Mouse (Mus musculus) intestine, postnatal 0 days (tissue): Measurements from ENCODE around the gene Kazn. TPM values are rescaled to one million over a fixed set of nuclear protein-coding genes. Genes with fewer than 3 reads are reported as not detected.

Experiments
- ATAC-seq: fragments of 200-750 bp; cut with Nextera tagmentation; 2 replicates; pipeline ENCODE4 v1.8.0; 2017; ENCODE audit warnings: mild to moderate bottlenecking, moderate TSS enrichment, moderate library complexity
- H3K27ac ChIP-seq: fragments of 300-500 bp; sonication (generic); 2 replicates; pipeline ENCODE4 v1.5.1; 2014; ENCODE audit warnings: mild to moderate bottlenecking, low read depth, low read length, moderate library complexity
- H3K27me3 ChIP-seq: fragments of 300-500 bp; sonication (generic); replicated peaks from 2 replicates; pipeline ENCODE4 v1.6.1; 2014; ENCODE audit warnings: low read length, mixed read lengths; ENCODE audit not compliant: control insufficient read depth, insufficient read depth
- H3K36me3 ChIP-seq: fragments of 300-500 bp; sonication (generic); 2 replicates; pipeline ENCODE4 v1.6.1; 2014; ENCODE audit warnings: mild to moderate bottlenecking, moderate library complexity; ENCODE audit not compliant: control insufficient read depth, insufficient read depth
- H3K4me1 ChIP-seq: fragments of 300-500 bp; sonication (generic); replicated peaks from 2 replicates; pipeline ENCODE4 v1.6.1; 2014; ENCODE audit warnings: antibody characterized with exemption, low read length, mixed read lengths; ENCODE audit not compliant: control insufficient read depth, insufficient read depth
- H3K4me2 ChIP-seq: fragments of 300-500 bp; sonication (generic); replicated peaks from 2 replicates; pipeline ENCODE4 v1.6.1; 2014; ENCODE audit warnings: low read depth, mild to moderate bottlenecking, moderate library complexity
- H3K4me3 ChIP-seq: fragments of 300-500 bp; sonication (generic); 2 replicates; pipeline ENCODE4 v1.5.1; 2014; ENCODE audit warnings: low read depth, low read length
- H3K9ac ChIP-seq: fragments of 300-500 bp; sonication (generic); 2 replicates; pipeline ENCODE4 v1.6.1; 2014; ENCODE audit warnings: mild to moderate bottlenecking, low read depth, low read length
- H3K9me3 ChIP-seq: fragments of 300-500 bp; sonication (generic); 2 replicates; pipeline ENCODE4 v1.6.1; 2016; ENCODE audit warnings: mixed run types; ENCODE audit not compliant: control insufficient read depth
- CTCF ChIP-seq: sonication (generic); IDR thresholded peaks from 2 replicates; pipeline ENCODE4 v1.5.1; 2016; ENCODE audit warnings: low read depth, mild to moderate bottlenecking, control low read depth, antibody characterized with exemption, moderate library complexity
- WGBS: fragments of 180-500 bp; shearing (Covaris S2); extraction: QIAGEN DNeasy Blood & Tissue Kit; methylation state at CpG from one replicate; pipeline ENCODE4 v1.1.7; 2014; 5-methylcytosine and 5-hydroxymethylcytosine counted together
- polyA plus RNA-seq: library from polyadenylated mRNA; unstranded; fragments of >200 nt; fragmentation: Nextera tagmentation; extraction: Ambion mirVana; gene quantifications from 2 replicates; pipeline ENCODE4 v1.2.1, GENCODE M21; 2015

Gene Kazn
- polyA plus RNA-seq, 1 experiment from 2014 or later = 17.5 TPM

DNA sequence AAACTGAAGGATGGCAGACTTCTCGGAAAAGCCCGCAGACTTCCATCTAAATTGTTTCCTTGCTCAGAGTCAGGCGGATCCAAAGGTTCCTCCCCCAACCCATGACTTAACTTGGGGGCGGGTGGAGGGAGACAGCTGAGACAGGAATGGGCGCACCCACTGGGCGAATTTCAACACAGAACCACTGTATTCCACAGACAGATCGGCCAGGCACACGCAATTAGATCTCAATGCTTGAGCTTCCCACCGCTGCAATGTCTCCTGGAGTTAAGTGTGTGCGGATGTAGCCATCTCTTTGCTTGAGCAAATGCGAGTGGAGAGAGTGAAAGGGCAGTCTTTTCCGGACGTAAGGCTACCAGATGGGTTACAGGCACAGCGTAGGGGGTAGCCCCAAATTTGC lies 1.2 kb downstream of the Kazn start:
- 5% methylated on average over 14 of the region's 14 CpGs for WGBS
- 0 out of 2 replicates have a peak, but pooled peaks have one; percentile 13 for TF ChIP-seq CTCF
- Histone ChIP-seq H3K9ac (peak overlapping the region; percentile 85), H3K9me3 (no peaks in the 10 kb centered on the region), H3K27ac (peak overlapping the region; percentile 93), H3K4me2 (peak overlapping the region; percentile 80), H3K4me3 (peak overlapping the region; percentile 62), H3K4me1 (peaks cover 18% of the 10 kb centered on the region), H3K27me3 (no peaks in the 10 kb centered on the region), H3K36me3 (no peaks in the 10 kb centered on the region)
- ATAC-seq = peak; percentile 49

DNA sequence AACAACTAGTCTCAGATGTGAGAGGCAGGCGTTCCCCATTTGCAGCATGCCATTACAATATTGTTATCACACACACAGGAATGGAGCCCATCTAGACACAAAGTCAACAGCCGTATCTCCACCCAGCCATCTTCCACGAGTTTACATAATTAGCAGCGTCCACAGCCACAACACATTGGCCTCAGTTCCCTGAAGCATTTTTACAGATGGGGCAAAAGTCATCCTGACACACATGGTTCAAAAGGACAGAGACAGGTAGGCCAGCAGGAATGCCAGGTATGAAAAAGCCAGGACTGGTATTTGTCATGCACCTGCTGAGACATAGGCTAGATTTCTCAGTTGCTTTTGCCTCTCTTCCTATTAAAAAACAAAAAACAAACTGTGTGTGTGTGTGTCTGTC lies 2.5 kb downstream of the Kazn start:
- Histone ChIP-seq H3K36me3 (peaks cover 2% of the 10 kb centered on the region; the same call in 1 of the 2 replicates), H3K4me1 (peaks cover 18% of the 10 kb centered on the region), H3K27ac (peak overlapping the region; percentile 93), H3K27me3 (no peaks in the 10 kb centered on the region), H3K9ac (no peak overlapping the region), H3K4me3 (no peak overlapping the region), H3K4me2 (peak overlapping the region; percentile 80; the same call in 1 of the 2 replicates), H3K9me3 (no peaks in the 10 kb centered on the region)
- no peak for TF ChIP-seq CTCF
- WGBS = 39% methylated on average over 4 of the region's 4 CpGs
- ATAC-seq = peak; percentile 31

DNA sequence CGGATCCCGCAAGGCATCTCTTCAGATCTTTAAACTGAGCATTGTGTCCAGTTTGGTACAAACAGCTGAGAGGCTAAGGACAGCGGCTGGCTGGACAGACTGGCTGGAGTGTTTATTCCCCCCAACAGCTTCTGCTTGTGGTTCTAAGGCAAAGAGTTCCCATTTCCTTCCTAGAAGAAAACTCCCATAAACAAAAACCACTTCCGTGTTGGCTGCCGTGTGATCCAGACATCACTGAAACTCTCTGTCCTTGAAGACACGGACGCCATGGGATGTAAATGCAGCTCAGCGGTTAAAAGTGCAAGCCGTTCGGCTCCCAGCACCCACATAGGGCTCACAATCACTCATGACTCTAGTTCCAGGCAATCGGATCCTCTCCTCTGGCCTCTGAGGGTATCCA lies 3.8 kb downstream of the Kazn start:
- Histone ChIP-seq H3K27ac (peak overlapping the region; percentile 21; the same call in 1 of the 2 replicates), H3K9ac (no peak overlapping the region), H3K36me3 (peaks cover 3% of the 10 kb centered on the region; the same call in 1 of the 2 replicates), H3K9me3 (no peaks in the 10 kb centered on the region), H3K27me3 (no peaks in the 10 kb centered on the region), H3K4me1 (peaks cover 18% of the 10 kb centered on the region), H3K4me3 (no peak overlapping the region), H3K4me2 (peak overlapping the region; percentile 13; the same call in 1 of the 2 replicates)
- ATAC-seq = no peak
- no peak for TF ChIP-seq CTCF
- WGBS = 65% methylated on average over 11 of the region's 11 CpGs

DNA sequence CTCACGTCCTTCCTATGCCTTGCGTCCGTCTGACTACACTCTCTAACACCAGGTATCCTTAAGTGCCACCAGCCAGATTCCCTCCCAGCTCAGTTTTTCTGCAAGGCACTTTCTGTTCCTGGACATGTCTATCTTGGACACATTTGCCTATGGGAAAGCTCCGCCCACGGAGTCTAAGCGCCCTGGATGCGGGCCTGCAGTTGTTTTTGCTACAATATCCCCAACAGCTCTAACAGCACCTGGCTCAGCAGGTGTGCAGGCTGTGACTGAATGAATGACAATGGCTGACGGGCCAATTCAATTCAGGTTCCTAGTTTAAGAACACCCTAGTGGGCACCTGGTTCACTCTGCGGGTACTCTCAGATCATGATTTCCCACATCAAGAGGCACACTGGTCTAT lies 4.4 kb downstream of the Kazn start:
- Histone ChIP-seq H3K27ac (no peak overlapping the region), H3K4me2 (no peak overlapping the region), H3K27me3 (no peaks in the 10 kb centered on the region), H3K36me3 (peaks cover 3% of the 10 kb centered on the region; the same call in 1 of the 2 replicates), H3K4me1 (peaks cover 22% of the 10 kb centered on the region), H3K9ac (no peak overlapping the region), H3K9me3 (no peaks in the 10 kb centered on the region), H3K4me3 (no peak overlapping the region)
- TF ChIP-seq CTCF = no peak
- ATAC-seq = no peak
- 73% methylated on average over 9 of the region's 9 CpGs for WGBS

DNA sequence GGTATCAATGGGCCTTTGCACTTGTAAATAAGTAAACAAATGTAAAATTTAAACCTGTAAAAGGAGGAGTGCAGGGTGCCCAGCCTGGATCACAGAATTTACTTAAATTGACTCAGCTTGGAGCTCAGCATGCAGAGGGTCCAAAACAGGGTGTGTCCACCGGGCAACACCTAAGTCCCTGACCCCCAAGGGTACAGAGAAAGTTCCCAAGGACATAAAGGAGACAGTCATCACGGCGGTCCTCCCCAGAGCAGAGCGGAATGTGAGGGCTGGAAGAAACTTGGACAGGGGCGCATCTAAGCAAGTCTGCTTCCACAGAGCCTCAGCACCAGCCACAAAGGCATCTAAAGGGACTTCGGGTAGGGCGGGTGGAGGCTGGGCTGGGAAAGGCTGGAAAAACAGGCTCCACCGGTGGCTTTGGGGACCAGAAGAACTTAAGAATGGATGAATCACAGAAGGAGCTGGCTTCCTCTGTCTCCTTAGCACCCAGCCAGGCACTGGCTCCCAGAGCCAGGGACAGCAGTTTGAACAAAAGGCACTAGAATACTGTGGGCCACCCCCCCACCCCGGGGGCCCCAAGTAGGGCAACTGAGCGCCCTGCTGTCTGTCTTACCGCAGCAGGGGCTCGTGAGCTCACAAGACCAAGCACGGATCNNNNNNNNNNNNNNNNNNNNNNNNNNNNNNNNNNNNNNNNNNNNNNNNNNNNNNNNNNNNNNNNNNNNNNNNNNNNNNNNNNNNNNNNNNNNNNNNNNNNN lies 10.2 kb downstream of the Kazn start:
- Histone ChIP-seq H3K36me3 (peaks cover 3% of the 10 kb centered on the region; the same call in 1 of the 2 replicates), H3K4me2 (no peak overlapping the region), H3K9me3 (no peaks in the 10 kb centered on the region), H3K9ac (no peak overlapping the region), H3K27me3 (no peaks in the 10 kb centered on the region), H3K4me1 (peaks cover 19% of the 10 kb centered on the region; the same call in 1 of the 2 replicates), H3K27ac (no peak overlapping the region), H3K4me3 (no peak overlapping the region)
- WGBS = 25% methylated on average over 13 of the region's 13 CpGs
- no peak for TF ChIP-seq CTCF
- no peak for ATAC-seq

DNA sequence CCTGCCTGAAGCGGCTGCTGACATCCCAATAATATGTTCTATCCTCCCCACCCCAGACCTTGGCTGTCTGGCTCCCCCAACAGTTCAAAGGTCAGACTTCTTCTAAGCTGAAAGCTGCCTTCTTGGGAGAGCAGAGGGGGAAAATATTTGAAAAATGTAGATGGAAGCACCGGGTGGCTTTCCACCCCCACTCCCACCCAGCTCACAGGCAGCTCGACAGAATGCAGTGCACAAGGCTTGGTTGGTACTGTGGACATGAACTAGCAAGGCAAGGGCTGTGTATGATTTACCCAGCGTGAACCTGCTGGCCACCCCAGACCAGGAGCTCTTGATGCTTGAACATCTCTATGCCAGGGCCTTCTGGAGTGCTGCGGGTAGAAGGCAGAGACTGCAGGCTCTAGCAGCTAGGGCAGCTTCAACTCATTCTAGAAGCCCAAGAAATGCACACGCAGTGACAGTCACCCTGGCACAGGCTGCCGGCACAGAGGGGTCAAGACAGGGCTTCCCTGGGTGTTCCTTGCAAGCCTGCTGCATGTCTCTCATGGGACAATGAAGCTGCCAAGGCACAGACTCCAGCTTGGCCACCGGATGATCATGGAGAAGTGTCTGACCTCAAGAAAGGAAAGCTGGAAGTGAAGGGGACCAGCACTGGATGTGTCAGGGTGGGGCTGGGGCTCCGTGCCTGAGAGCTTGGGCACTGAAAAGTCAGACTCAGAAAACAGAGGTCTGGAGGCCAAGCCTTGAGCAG lies 15.1 kb downstream of the Kazn start:
- Histone ChIP-seq H3K27ac (no peak overlapping the region), H3K4me1 (peaks cover 15% of the 10 kb centered on the region), H3K4me2 (no peak overlapping the region), H3K9ac (0 out of 2 replicates have a peak overlapping the region, but pooled peaks have one; percentile 11), H3K36me3 (no peaks in the 10 kb centered on the region), H3K4me3 (no peak overlapping the region), H3K27me3 (no peaks in the 10 kb centered on the region), H3K9me3 (no peaks in the 10 kb centered on the region)
- WGBS = 43% methylated on average over 9 of the region's 9 CpGs
- ATAC-seq = no peak
- no peak for TF ChIP-seq CTCF
